Mouse (Mus musculus): ENCODE measurements around the gene Polr3b.

Polr3b gene

GRCm38 (mm10) chr10:84662138-84662537 is 40.0 kb downstream of the Polr3b start:
- DNase-seq (ENCODE audit: low spot score in 2 of 2), result no peak

GRCm38 (mm10) chr10:84665713-84666260 is 43.7 kb downstream of the Polr3b start:
- peak in 1 of 2 experiments; percentile 39 for DNase-seq (ENCODE audit: low spot score in 2 of 2)

GRCm38 (mm10) chr10:84675653-84676052 is 53.6 kb downstream of the Polr3b start:
- DNase-seq (ENCODE audit: low spot score in 2 of 2), result no peak

GRCm38 (mm10) chr10:84676511-84676910 is 54.4 kb downstream of the Polr3b start:
- DNase-seq (ENCODE audit: low spot score in 2 of 2), result no peak

GRCm38 (mm10) chr10:84677871-84678270 is 55.8 kb downstream of the Polr3b start:
- no peak for DNase-seq (ENCODE audit: low spot score in 2 of 2)

- DNase-seq (ENCODE audit: low spot score in 2 of 2), result no peak
Observed at GRCm38 (mm10) chr10:84678441-84678840, 56.3 kb downstream of the Polr3b start.

GRCm38 (mm10) chr10:84685444-84686121 is 63.5 kb downstream of the Polr3b start:
- DNase-seq (ENCODE audit: low spot score in 2 of 2), result no peak

- peak; percentile 46 to 51 for DNase-seq (ENCODE audit: low spot score in 2 of 2)
Observed at GRCm38 (mm10) chr10:84686122-84686497, 64.0 kb downstream of the Polr3b start.

GRCm38 (mm10) chr10:84686705-84687104 is 64.6 kb downstream of the Polr3b start:
- peak; percentile 48 to 58 for DNase-seq (ENCODE audit: low spot score in 2 of 2)

- DNase-seq (ENCODE audit: low spot score in 2 of 2), result no peak
Observed at GRCm38 (mm10) chr10:84687736-84688135, 65.6 kb downstream of the Polr3b start.

GRCm38 (mm10) chr10:84689846-84690245 is 67.8 kb downstream of the Polr3b start:
- no peak for DNase-seq (ENCODE audit: low spot score in 2 of 2)

GRCm38 (mm10) chr10:84690818-84691217 is 68.7 kb downstream of the Polr3b start:
- no peak for DNase-seq (ENCODE audit: low spot score in 2 of 2)

- DNase-seq (ENCODE audit: low spot score in 2 of 2), result no peak
Observed at GRCm38 (mm10) chr10:84691692-84692091, 69.6 kb downstream of the Polr3b start.

GRCm38 (mm10) chr10:84693841-84694638 is 71.9 kb downstream of the Polr3b start:
- no peak for DNase-seq (ENCODE audit: low spot score in 2 of 2)

GRCm38 (mm10) chr10:84700236-84700987 is 78.3 kb downstream of the Polr3b start:
- no peak for DNase-seq (ENCODE audit: low spot score in 2 of 2)

GRCm38 (mm10) chr10:84701110-84701509 is 79.0 kb downstream of the Polr3b start:
- peak; percentile 30 to 78 for DNase-seq (ENCODE audit: low spot score in 2 of 2)

- no peak for DNase-seq (ENCODE audit: low spot score in 2 of 2)
Observed at GRCm38 (mm10) chr10:84702115-84702514, 80.0 kb downstream of the Polr3b start.

GRCm38 (mm10) chr10:84704594-84704993 is 82.5 kb downstream of the Polr3b start:
- no peak for DNase-seq (ENCODE audit: low spot score in 2 of 2)

GRCm38 (mm10) chr10:84705234-84705633 is 83.1 kb downstream of the Polr3b start:
- DNase-seq (ENCODE audit: low spot score in 2 of 2), result no peak

GRCm38 (mm10) chr10:84706543-84706942 is 84.5 kb downstream of the Polr3b start:
- no peak for DNase-seq (ENCODE audit: low spot score in 2 of 2)

GRCm38 (mm10) chr10:84707226-84707625 is 85.1 kb downstream of the Polr3b start:
- peak; percentile 35 to 46 for DNase-seq (ENCODE audit: low spot score in 2 of 2)
